Mouse (Mus musculus): ENCODE measurements at regions not wholly inside any gene's neighbourhood (a gene's known extent, or its start where the extent isn't known, plus 50 kb on each side); places are given as distances from the start of the nearest gene placed in this dataset.
"Not testable (repeated sequence)": the region's sequence is repeated elsewhere in the genome, so short reads cannot be mapped to it uniquely, and the experiment has no call there.

- no peak overlapping the region for H3K27ac ChIP-seq (ENCODE audit: low read length)
- H3K9me3 ChIP-seq (ENCODE audit: control insufficient read depth, low read length), result no peaks in the 10 kb centered on the region
- no peaks in the 10 kb centered on the region for H3K36me3 ChIP-seq (ENCODE audit: control insufficient read depth, insufficient read depth, low read length)
- WGBS, result 51% methylated on average over 3 of the region's 3 CpGs
- H3K27me3 ChIP-seq (replicated peaks; ENCODE audit: control insufficient read depth, insufficient read depth, low read length), result no peaks in the 10 kb centered on the region
- ATAC-seq, result peak; percentile 42; the same call in 1 of the 2 replicates
- H3K4me1 ChIP-seq (ENCODE audit: control insufficient read depth, insufficient read depth, low read length), result no peaks in the 10 kb centered on the region
- no peak overlapping the region for H3K9ac ChIP-seq (ENCODE audit: low read depth, low read length)
- no peak overlapping the region for H3K4me2 ChIP-seq (ENCODE audit: low read depth, low read length)
- no peak overlapping the region for H3K4me3 ChIP-seq (ENCODE audit: low read length)
Observed at GRCm38 (mm10) chr10:66616280-66616679, 479.6 kb upstream of the Jmjd1c start.

GRCm38 (mm10) chr10:66630996-66631395 lies 464.9 kb upstream of the Jmjd1c start:
- Histone ChIP-seq H3K4me1 (ENCODE audit: control insufficient read depth, insufficient read depth, low read length) (no peaks in the 10 kb centered on the region), H3K4me2 (ENCODE audit: low read depth, low read length) (no peak overlapping the region), H3K27me3 (replicated peaks; ENCODE audit: control insufficient read depth, insufficient read depth, low read length) (no peaks in the 10 kb centered on the region), H3K27ac (ENCODE audit: low read length) (no peak overlapping the region), H3K4me3 (ENCODE audit: low read length) (no peak overlapping the region), H3K9ac (ENCODE audit: low read depth, low read length) (no peak overlapping the region), H3K36me3 (ENCODE audit: control insufficient read depth, insufficient read depth, low read length) (no peaks in the 10 kb centered on the region), H3K9me3 (ENCODE audit: control insufficient read depth, low read length) (no peaks in the 10 kb centered on the region)
- 64% methylated on average over 3 of the region's 3 CpGs for WGBS
- no peak for ATAC-seq

- WGBS, result 72% methylated on average over 24 of the region's 24 CpGs
- no peaks in the 10 kb centered on the region for H3K9me3 ChIP-seq (ENCODE audit: control insufficient read depth, low read length)
- H3K4me3 ChIP-seq (ENCODE audit: low read length), result no peak overlapping the region
Observed at GRCm38 (mm10) chr10:66640890-66641847, 454.8 kb upstream of the Jmjd1c start.

GRCm38 (mm10) chr10:66641966-66642365 lies 454.0 kb upstream of the Jmjd1c start:
- 94% methylated on average over 6 of the region's 6 CpGs for WGBS

More at GRCm38 (mm10) chr10:66640890-66641847, 454.8 kb upstream of the Jmjd1c start:
- H3K4me2 ChIP-seq (ENCODE audit: low read depth, low read length), result no peak overlapping the region
- no peak overlapping the region for H3K9ac ChIP-seq (ENCODE audit: low read depth, low read length)
- no peak overlapping the region for H3K27ac ChIP-seq (ENCODE audit: low read length)
- H3K36me3 ChIP-seq (ENCODE audit: control insufficient read depth, insufficient read depth, low read length), result no peaks in the 10 kb centered on the region
- ATAC-seq, result no peak
- H3K27me3 ChIP-seq (replicated peaks; ENCODE audit: control insufficient read depth, insufficient read depth, low read length), result no peaks in the 10 kb centered on the region
- H3K4me1 ChIP-seq (ENCODE audit: control insufficient read depth, insufficient read depth, low read length), result no peaks in the 10 kb centered on the region

GRCm38 (mm10) chr10:66643160-66643559 lies 452.8 kb upstream of the Jmjd1c start:
- no peaks in the 10 kb centered on the region for H3K9me3 ChIP-seq (ENCODE audit: control insufficient read depth, low read length)
- no peaks in the 10 kb centered on the region for H3K36me3 ChIP-seq (ENCODE audit: control insufficient read depth, insufficient read depth, low read length)
- H3K4me2 ChIP-seq (ENCODE audit: low read depth, low read length), result no peak overlapping the region
- H3K4me1 ChIP-seq (ENCODE audit: control insufficient read depth, insufficient read depth, low read length), result no peaks in the 10 kb centered on the region
- H3K27me3 ChIP-seq (replicated peaks; ENCODE audit: control insufficient read depth, insufficient read depth, low read length), result no peaks in the 10 kb centered on the region
- H3K27ac ChIP-seq (ENCODE audit: low read length), result no peak overlapping the region
- 83% methylated on average over 5 of the region's 5 CpGs for WGBS
- H3K9ac ChIP-seq (ENCODE audit: low read depth, low read length), result no peak overlapping the region
- no peak for ATAC-seq
- no peak overlapping the region for H3K4me3 ChIP-seq (ENCODE audit: low read length)

More at GRCm38 (mm10) chr10:66641966-66642365, 454.0 kb upstream of the Jmjd1c start:
- Histone ChIP-seq H3K9me3 (ENCODE audit: control insufficient read depth, low read length) (no peaks in the 10 kb centered on the region), H3K9ac (ENCODE audit: low read depth, low read length) (no peak overlapping the region), H3K36me3 (ENCODE audit: control insufficient read depth, insufficient read depth, low read length) (no peaks in the 10 kb centered on the region), H3K4me3 (ENCODE audit: low read length) (no peak overlapping the region), H3K27ac (ENCODE audit: low read length) (no peak overlapping the region), H3K27me3 (replicated peaks; ENCODE audit: control insufficient read depth, insufficient read depth, low read length) (no peaks in the 10 kb centered on the region), H3K4me2 (ENCODE audit: low read depth, low read length) (no peak overlapping the region), H3K4me1 (ENCODE audit: control insufficient read depth, insufficient read depth, low read length) (no peaks in the 10 kb centered on the region)
- no peak for ATAC-seq

- no peaks in the 10 kb centered on the region for H3K27me3 ChIP-seq (replicated peaks; ENCODE audit: control insufficient read depth, insufficient read depth, low read length)
- no peak overlapping the region for H3K4me3 ChIP-seq (ENCODE audit: low read length)
- no peaks in the 10 kb centered on the region for H3K9me3 ChIP-seq (ENCODE audit: control insufficient read depth, low read length)
- no peak for ATAC-seq
- H3K4me2 ChIP-seq (ENCODE audit: low read depth, low read length), result no peak overlapping the region
- no peak overlapping the region for H3K27ac ChIP-seq (ENCODE audit: low read length)
- no peaks in the 10 kb centered on the region for H3K36me3 ChIP-seq (ENCODE audit: control insufficient read depth, insufficient read depth, low read length)
- 66% methylated on average over 5 of the region's 5 CpGs for WGBS
- no peak overlapping the region for H3K9ac ChIP-seq (ENCODE audit: low read depth, low read length)
- no peaks in the 10 kb centered on the region for H3K4me1 ChIP-seq (ENCODE audit: control insufficient read depth, insufficient read depth, low read length)
Observed at GRCm38 (mm10) chr10:66657520-66657919, 438.4 kb upstream of the Jmjd1c start.

GRCm38 (mm10) chr10:66683160-66683559 lies 412.8 kb upstream of the Jmjd1c start:
- Histone ChIP-seq H3K27me3 (replicated peaks; ENCODE audit: control insufficient read depth, insufficient read depth, low read length) (no peaks in the 10 kb centered on the region), H3K27ac (ENCODE audit: low read length) (no peak overlapping the region), H3K9me3 (ENCODE audit: control insufficient read depth, low read length) (no peaks in the 10 kb centered on the region), H3K36me3 (ENCODE audit: control insufficient read depth, insufficient read depth, low read length) (no peaks in the 10 kb centered on the region), H3K4me3 (ENCODE audit: low read length) (no peak overlapping the region), H3K4me1 (ENCODE audit: control insufficient read depth, insufficient read depth, low read length) (no peaks in the 10 kb centered on the region), H3K9ac (ENCODE audit: low read depth, low read length) (no peak overlapping the region), H3K4me2 (ENCODE audit: low read depth, low read length) (no peak overlapping the region)
- WGBS, result 71% methylated on average over 6 of the region's 6 CpGs
- no peak for ATAC-seq

- H3K4me1 ChIP-seq (ENCODE audit: control insufficient read depth, insufficient read depth, low read length); H3K36me3 ChIP-seq (ENCODE audit: control insufficient read depth, insufficient read depth, low read length); H3K4me2 ChIP-seq (ENCODE audit: low read depth, low read length); H3K27me3 ChIP-seq (replicated peaks; ENCODE audit: control insufficient read depth, insufficient read depth, low read length); H3K27ac ChIP-seq (ENCODE audit: low read length); ATAC-seq; H3K4me3 ChIP-seq (ENCODE audit: low read length); H3K9me3 ChIP-seq (ENCODE audit: control insufficient read depth, low read length); H3K9ac ChIP-seq (ENCODE audit: low read depth, low read length): not testable (repeated sequence)
- 61% methylated on average over 2 of the region's 2 CpGs for WGBS
Observed at GRCm38 (mm10) chr10:66689196-66689595, 406.7 kb upstream of the Jmjd1c start.

GRCm38 (mm10) chr10:66694549-66695285 lies 401.2 kb upstream of the Jmjd1c start:
- no peak for ATAC-seq
- no peaks in the 10 kb centered on the region for H3K36me3 ChIP-seq (ENCODE audit: control insufficient read depth, insufficient read depth, low read length)
- no peaks in the 10 kb centered on the region; the same call in 1 of the 2 replicates for H3K9me3 ChIP-seq (ENCODE audit: control insufficient read depth, low read length)
- H3K4me1 ChIP-seq (ENCODE audit: control insufficient read depth, insufficient read depth, low read length), result no peaks in the 10 kb centered on the region
- H3K27ac ChIP-seq (ENCODE audit: low read length), result no peak overlapping the region
- H3K27me3 ChIP-seq (replicated peaks; ENCODE audit: control insufficient read depth, insufficient read depth, low read length), result no peaks in the 10 kb centered on the region
- WGBS, result 85% methylated on average over 11 of the region's 11 CpGs
- no peak overlapping the region for H3K4me3 ChIP-seq (ENCODE audit: low read length)
- no peak overlapping the region for H3K9ac ChIP-seq (ENCODE audit: low read depth, low read length)
- no peak overlapping the region for H3K4me2 ChIP-seq (ENCODE audit: low read depth, low read length)

Measured in intestine, embryonic 16.5 days (tissue).